Mouse (Mus musculus) leukemia stem cell, adult 10-12 weeks (primary cell): Measurements from ENCODE around the gene Hnrnpll. TPM values are rescaled to one million over a fixed set of nuclear protein-coding genes. Genes with fewer than 3 reads are reported as not detected.

Source experiments
- polyA plus RNA-seq: library from polyadenylated mRNA; stranded (reverse); fragments of >175 nt; gene quantifications from 2 replicates; pipeline ENCODE4 v1.2.3, GENCODE M21; 2012; ENCODE audit warnings: low replicate concordance

Hnrnpll gene
- 40.5 and 49.8 TPM in 2 replicates for polyA plus RNA-seq

GRCm38 (mm10) chr17:80061783-80062619, at the start of gene Hnrnpll:
Hnrnpll (minus strand) TSS chr17:80062334.

Other genes with a start within 250 kb of the Hnrnpll start
- 2.9 and 3.4 TPM in 2 replicates for gene Atl2, start 166.2 kb downstream of the Hnrnpll start, polyA plus RNA-seq
- gene Galm, start 65.1 kb upstream of the Hnrnpll start, polyA plus RNA-seq: 0.28 TPM in 1 of 2 replicates, not detected in the other
- 3.3 and 125 TPM in 2 replicates for gene Srsf7, start 145.0 kb upstream of the Hnrnpll start, polyA plus RNA-seq
- 0.07 TPM in 1 of 2 replicates, not detected in the other for gene Ttc39d, start 145.1 kb upstream of the Hnrnpll start, polyA plus RNA-seq
- 0.47 and 0.94 TPM in 2 replicates for gene Gemin6, start 162.1 kb upstream of the Hnrnpll start, polyA plus RNA-seq
- 0.82 and 1.5 TPM in 2 replicates for gene Morn2, start 227.9 kb upstream of the Hnrnpll start, polyA plus RNA-seq
- gene Dhx57, start 228.1 kb upstream of the Hnrnpll start, polyA plus RNA-seq: 4.3 and 5.9 TPM in 2 replicates
- 0.11 and 0.24 TPM in 2 replicates for gene Arhgef33, start 245.1 kb upstream of the Hnrnpll start, polyA plus RNA-seq